Mouse (Mus musculus) stomach, embryonic 16.5 days (tissue): ENCODE measurements at regions not wholly inside any gene's neighbourhood (a gene's known extent, or its start where the extent isn't known, plus 50 kb on each side); places are given as distances from the start of the nearest gene placed in this dataset.

Source experiments
- ATAC-seq: fragments of 200-750 bp; cut with Nextera tagmentation; 2 replicates; pipeline ENCODE4 v1.8.0; 2017; ENCODE audit warnings: moderate number of reproducible peaks, moderate TSS enrichment; ENCODE audit not compliant: insufficient read depth, low FRiP score
- H3K27ac ChIP-seq: fragments of 300-500 bp; sonication (generic); 2 replicates; pipeline ENCODE4 v1.5.1; 2014; ENCODE audit warnings: low read length
- H3K27me3 ChIP-seq: fragments of 300-500 bp; sonication (generic); 2 replicates; pipeline ENCODE4 v1.6.1; 2014; ENCODE audit warnings: low read length, control low read depth, mixed read lengths; ENCODE audit not compliant: control insufficient read depth, insufficient read depth
- H3K36me3 ChIP-seq: fragments of 300-500 bp; sonication (generic); 2 replicates; pipeline ENCODE4 v1.6.1; 2014; ENCODE audit warnings: low read length; ENCODE audit not compliant: control insufficient read depth, insufficient read depth
- H3K4me1 ChIP-seq: fragments of 300-500 bp; sonication (generic); 2 replicates; pipeline ENCODE4 v1.6.1; 2014; ENCODE audit warnings: low read length, control low read depth, mixed read lengths; ENCODE audit not compliant: control insufficient read depth, insufficient read depth
- H3K4me2 ChIP-seq: fragments of 300-500 bp; sonication (generic); 2 replicates; pipeline ENCODE4 v1.6.1; 2014; ENCODE audit warnings: low read depth, low read length, mixed read lengths
- H3K4me3 ChIP-seq: fragments of 300-500 bp; sonication (generic); replicated peaks from 2 replicates; pipeline ENCODE4 v1.5.1; 2014; ENCODE audit warnings: mild to moderate bottlenecking, low read length
- H3K9ac ChIP-seq: fragments of 300-500 bp; sonication (generic); 2 replicates; pipeline ENCODE4 v1.6.1; 2014; ENCODE audit warnings: low read length
- H3K9me3 ChIP-seq: fragments of 300-500 bp; sonication (generic); replicated peaks from 2 replicates; pipeline ENCODE4 v1.6.1; 2016; ENCODE audit warnings: low read length, control low read depth; ENCODE audit not compliant: control insufficient read depth
- WGBS: fragments of 180-500 bp; shearing (Covaris S2); extraction: QIAGEN DNeasy Blood & Tissue Kit; methylation state at CpG from one replicate; pipeline ENCODE4 v1.1.7; 2014; 5-methylcytosine and 5-hydroxymethylcytosine counted together

DNA sequence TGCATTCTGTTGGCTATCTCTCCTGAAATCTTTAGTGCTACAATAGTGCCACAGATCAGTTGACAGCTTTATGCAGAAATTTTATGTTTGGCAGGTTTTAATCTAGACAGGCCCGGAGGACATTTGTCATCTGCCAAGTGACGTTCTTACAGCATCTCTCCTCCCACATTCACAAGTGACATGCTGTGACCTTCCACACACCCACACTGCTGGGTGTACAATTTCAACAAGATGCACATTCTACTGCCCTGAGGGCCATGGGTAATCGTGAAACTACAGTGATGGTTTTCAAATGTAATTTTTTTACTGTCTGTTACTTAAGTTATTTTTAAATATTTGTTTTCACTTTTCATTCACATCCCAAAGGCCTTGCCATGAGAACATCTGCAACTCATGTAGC, 639.2 kb upstream of the Gm11114 start:
- WGBS: 46% methylated on average over 3 of the region's 3 CpGs
- no peak overlapping the region for H3K4me3 ChIP-seq
- no peak overlapping the region for H3K4me2 ChIP-seq
- no peak for ATAC-seq
- H3K9me3 ChIP-seq: no peaks in the 10 kb centered on the region
- H3K36me3 ChIP-seq: no peaks in the 10 kb centered on the region
- no peak overlapping the region for H3K9ac ChIP-seq
- no peaks in the 10 kb centered on the region for H3K27me3 ChIP-seq
- H3K4me1 ChIP-seq: no peaks in the 10 kb centered on the region
- no peak overlapping the region for H3K27ac ChIP-seq

DNA sequence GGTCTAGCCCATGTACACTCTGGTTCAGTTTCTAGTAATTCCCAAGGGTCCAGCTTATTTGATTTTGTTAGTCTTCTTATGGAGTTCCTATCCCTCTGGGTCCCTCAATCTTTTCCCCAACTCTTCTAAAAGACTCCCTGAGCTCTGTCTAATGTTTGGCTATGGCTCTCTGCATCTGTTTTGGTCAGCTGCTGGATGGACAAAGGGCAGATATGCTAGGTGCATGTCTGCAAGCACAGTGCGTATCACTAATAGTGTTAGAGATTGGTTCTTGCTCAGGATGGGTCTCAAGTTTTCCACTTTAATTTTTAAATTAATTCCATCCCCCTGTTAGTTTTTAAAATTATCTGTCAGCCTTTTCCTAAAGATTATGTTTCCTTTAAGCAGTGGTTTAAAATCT, 634.2 kb upstream of the Gm11114 start:
- no peak overlapping the region for H3K4me2 ChIP-seq
- no peak overlapping the region for H3K27ac ChIP-seq
- WGBS: 95% methylated on average over 1 of the region's 1 CpGs
- no peak for ATAC-seq
- no peak overlapping the region for H3K4me3 ChIP-seq
- H3K9ac ChIP-seq: no peak overlapping the region
- no peaks in the 10 kb centered on the region for H3K4me1 ChIP-seq
- no peaks in the 10 kb centered on the region for H3K9me3 ChIP-seq
- no peaks in the 10 kb centered on the region for H3K36me3 ChIP-seq
- no peaks in the 10 kb centered on the region for H3K27me3 ChIP-seq

DNA sequence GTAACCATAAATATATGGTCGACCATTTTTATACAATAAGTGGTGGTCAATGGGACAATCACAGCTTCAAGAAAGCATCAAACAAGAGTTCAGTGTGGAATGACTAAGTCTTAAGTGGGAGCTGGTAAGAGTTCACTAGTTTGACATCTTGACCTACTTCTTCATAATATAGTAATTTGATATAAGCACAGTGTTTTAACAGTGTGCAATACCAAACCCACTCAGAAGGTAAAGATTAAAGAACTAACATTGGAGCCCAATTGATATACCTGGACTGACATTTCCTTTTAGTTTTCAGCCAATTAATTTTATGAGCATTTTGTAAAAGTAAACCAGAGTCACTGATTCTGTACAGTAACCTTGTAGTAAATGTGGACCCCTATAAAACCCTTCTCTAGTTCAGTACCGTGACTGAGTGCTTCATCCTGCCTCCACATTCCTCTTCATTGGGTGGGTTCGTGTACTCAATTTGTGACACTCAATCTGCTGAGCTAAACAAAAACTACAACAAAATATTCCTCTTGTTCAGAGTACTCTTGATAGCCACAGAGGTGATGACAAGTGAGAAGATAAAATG, 593.9 kb upstream of the Gm11114 start:
- Histone ChIP-seq H3K9me3 (no peaks in the 10 kb centered on the region), H3K36me3 (no peaks in the 10 kb centered on the region), H3K4me3 (no peak overlapping the region), H3K4me1 (no peaks in the 10 kb centered on the region), H3K4me2 (no peak overlapping the region), H3K9ac (no peak overlapping the region), H3K27me3 (no peaks in the 10 kb centered on the region), H3K27ac (no peak overlapping the region)
- 61% methylated on average over 3 of the region's 3 CpGs for WGBS
- no peak for ATAC-seq

DNA sequence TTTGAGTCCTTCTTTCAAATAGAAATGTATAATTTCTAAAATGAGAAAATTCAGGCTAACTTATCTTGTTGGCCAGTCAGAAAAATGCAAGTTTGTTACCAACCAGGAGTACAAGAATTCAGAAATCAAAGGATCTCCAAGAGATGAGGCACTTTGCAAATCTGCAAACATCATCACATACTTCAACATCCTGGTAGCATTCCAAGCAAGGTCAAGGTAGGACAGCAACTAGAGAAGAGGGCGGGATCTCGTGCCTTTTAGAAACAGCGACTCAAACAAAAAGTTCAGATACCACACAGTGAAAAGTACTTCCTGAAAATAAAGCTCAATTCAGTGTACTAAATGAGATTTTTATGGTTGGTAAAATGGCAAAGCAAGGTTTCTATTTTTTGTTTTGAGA, 593.2 kb upstream of the Gm11114 start:
- Histone ChIP-seq H3K4me2 (no peak overlapping the region), H3K9ac (no peak overlapping the region), H3K27ac (no peak overlapping the region), H3K9me3 (no peaks in the 10 kb centered on the region), H3K36me3 (no peaks in the 10 kb centered on the region), H3K27me3 (no peaks in the 10 kb centered on the region), H3K4me1 (no peaks in the 10 kb centered on the region), H3K4me3 (no peak overlapping the region)
- 67% methylated on average over 3 of the region's 3 CpGs for WGBS
- no peak for ATAC-seq

DNA sequence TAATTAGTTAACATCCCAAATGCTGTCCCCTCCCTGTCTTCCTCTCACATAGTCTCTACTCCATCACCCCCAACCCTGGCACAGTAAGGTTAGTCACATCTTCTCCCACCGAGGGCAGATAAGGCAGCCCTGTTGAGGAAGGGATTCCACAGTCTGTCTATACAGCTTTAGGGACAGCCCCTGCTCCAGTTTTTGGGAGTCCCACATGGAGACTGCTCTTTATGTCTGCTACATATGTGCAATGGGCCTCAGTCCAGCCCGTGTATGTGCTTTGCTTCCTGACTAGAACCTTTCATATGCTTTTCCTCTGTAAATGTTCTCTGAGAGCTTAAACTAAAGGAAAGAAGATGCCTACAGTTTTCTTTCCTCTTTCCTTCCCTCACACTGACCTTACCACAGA, 592.1 kb upstream of the Gm11114 start:
- no peaks in the 10 kb centered on the region for H3K4me1 ChIP-seq
- 75% methylated on average over 2 of the region's 2 CpGs for WGBS
- H3K9ac ChIP-seq: no peak overlapping the region
- no peak overlapping the region for H3K4me3 ChIP-seq
- no peaks in the 10 kb centered on the region for H3K36me3 ChIP-seq
- H3K27ac ChIP-seq: no peak overlapping the region
- H3K9me3 ChIP-seq: no peaks in the 10 kb centered on the region
- H3K27me3 ChIP-seq: no peaks in the 10 kb centered on the region
- H3K4me2 ChIP-seq: no peak overlapping the region
- ATAC-seq: no peak

DNA sequence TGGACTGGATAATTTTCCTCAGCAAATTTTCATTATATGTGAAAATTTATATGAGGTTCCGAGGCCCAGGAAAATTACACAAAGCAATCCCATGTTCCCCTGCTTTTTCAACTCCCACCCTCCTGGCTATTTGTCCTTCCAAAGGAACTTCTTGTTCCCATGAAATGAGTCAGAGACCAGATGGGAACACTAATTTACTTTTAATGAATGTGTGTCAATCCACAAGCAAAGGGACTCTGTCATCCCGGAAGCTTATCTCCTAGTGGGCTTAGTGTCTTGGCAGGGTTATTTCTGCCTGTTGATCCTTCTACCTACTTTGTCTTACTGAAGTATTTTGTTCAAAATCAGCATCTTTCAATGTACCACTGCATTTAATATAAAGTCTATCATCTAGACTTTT, 573.3 kb upstream of the Gm11114 start:
- no peaks in the 10 kb centered on the region for H3K27me3 ChIP-seq
- H3K9me3 ChIP-seq: no peaks in the 10 kb centered on the region
- 62% methylated on average over 2 of the region's 2 CpGs for WGBS
- no peak overlapping the region for H3K27ac ChIP-seq
- no peaks in the 10 kb centered on the region for H3K4me1 ChIP-seq
- H3K36me3 ChIP-seq: no peaks in the 10 kb centered on the region
- no peak overlapping the region for H3K4me2 ChIP-seq
- ATAC-seq: no peak
- H3K4me3 ChIP-seq: no peak overlapping the region
- H3K9ac ChIP-seq: no peak overlapping the region

DNA sequence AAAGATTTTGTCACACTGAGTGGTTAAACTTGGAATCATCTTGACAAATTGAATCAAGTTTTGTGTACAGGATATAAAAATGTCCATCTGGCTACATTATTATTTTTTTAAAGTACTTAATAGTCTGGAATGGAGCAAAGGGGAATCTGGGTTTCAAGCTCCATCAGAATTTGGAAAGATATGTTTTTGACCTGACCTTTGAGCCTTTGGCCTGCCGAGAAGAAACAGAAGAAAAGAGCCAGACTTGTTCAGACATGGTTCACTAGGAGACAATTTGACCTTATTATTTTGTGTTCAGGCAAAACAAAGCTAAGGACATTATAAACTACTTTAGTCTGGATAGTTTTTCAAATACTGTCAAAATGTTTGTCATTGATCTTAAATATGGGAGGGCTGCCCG, 572.2 kb upstream of the Gm11114 start:
- Histone ChIP-seq H3K27me3 (no peaks in the 10 kb centered on the region), H3K4me2 (no peak overlapping the region), H3K9ac (no peak overlapping the region), H3K4me1 (no peaks in the 10 kb centered on the region), H3K36me3 (no peaks in the 10 kb centered on the region), H3K4me3 (no peak overlapping the region), H3K27ac (no peak overlapping the region), H3K9me3 (no peaks in the 10 kb centered on the region)
- no peak for ATAC-seq
- 41% methylated on average over 2 of the region's 2 CpGs for WGBS

DNA sequence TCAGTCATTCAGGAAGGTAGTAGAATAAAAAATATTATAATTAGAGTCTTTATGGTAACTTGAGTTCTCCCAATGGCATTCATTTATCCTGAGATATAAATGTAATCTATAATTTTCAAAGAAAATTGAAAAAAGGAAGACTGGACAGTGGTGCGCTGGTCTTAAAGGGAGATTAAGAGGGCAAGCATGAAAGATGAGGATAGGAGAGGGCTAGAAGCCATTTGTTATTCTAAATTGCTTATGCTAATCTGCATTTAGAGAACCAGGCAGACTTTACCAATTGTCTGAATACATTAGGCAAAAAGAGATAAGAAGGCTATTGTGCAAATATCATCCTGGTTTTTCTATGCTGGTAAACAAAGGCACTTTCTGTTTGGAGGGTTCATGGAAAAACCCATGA, 558.2 kb upstream of the Gm11114 start:
- 83% methylated on average over 1 of the region's 1 CpGs for WGBS
- ATAC-seq: no peak
- no peaks in the 10 kb centered on the region for H3K27me3 ChIP-seq
- no peak overlapping the region for H3K9ac ChIP-seq
- no peaks in the 10 kb centered on the region for H3K4me1 ChIP-seq
- no peak overlapping the region for H3K4me3 ChIP-seq
- H3K27ac ChIP-seq: no peak overlapping the region
- no peak overlapping the region for H3K4me2 ChIP-seq
- no peaks in the 10 kb centered on the region for H3K36me3 ChIP-seq
- H3K9me3 ChIP-seq: no peaks in the 10 kb centered on the region

DNA sequence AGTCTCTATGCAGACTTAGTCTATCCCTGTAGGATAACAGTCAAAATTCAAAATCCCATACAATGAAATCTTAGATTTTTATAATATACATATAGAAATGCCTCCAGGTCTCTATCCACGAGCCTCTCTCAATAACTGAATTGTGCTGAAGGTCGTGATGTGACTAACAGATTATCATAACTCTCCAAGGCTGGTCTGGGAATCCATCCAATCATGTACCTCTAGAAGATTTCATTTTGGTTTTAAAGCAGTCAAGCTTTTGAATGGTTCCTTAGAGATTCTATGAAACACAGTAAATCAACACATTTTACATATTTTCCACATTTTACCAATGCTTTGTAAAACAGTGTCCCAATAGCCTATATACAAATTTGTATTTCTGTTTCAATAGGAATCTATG, 557.7 kb upstream of the Gm11114 start:
- 71% methylated on average over 2 of the region's 2 CpGs for WGBS

DNA sequence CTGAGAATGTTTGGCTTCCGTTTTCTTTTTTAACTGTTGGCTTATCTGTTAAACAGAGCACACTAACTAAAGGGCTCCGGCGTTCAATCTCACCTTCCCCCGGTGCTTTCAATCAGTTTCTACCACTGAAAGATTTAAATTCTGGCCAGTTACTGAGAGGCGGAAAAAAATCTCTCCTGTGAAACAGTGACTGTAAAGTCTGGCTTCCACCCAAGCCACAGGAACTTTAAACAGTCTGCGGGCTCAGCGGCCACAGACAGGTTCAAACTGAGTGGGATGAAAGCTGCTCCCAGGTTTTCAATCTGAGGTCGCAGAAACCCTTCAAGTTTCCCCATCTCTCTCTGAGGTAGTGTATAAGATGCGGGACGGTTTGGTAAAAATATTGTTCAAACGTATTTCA, 538.2 kb upstream of the Gm11114 start:
- no peak overlapping the region for H3K4me2 ChIP-seq
- no peak overlapping the region for H3K27ac ChIP-seq
- H3K36me3 ChIP-seq: no peaks in the 10 kb centered on the region
- H3K9me3 ChIP-seq: no peaks in the 10 kb centered on the region
- no peak overlapping the region for H3K9ac ChIP-seq
- no peaks in the 10 kb centered on the region for H3K27me3 ChIP-seq
- ATAC-seq: no peak
- H3K4me1 ChIP-seq: no peaks in the 10 kb centered on the region
- H3K4me3 ChIP-seq: no peak overlapping the region
- WGBS: 45% methylated on average over 11 of the region's 11 CpGs

More for the DNA sequence above, 557.7 kb upstream of the Gm11114 start:
- Histone ChIP-seq H3K4me1 (no peaks in the 10 kb centered on the region), H3K9me3 (no peaks in the 10 kb centered on the region), H3K27ac (no peak overlapping the region), H3K4me2 (no peak overlapping the region), H3K9ac (no peak overlapping the region), H3K27me3 (no peaks in the 10 kb centered on the region), H3K4me3 (no peak overlapping the region), H3K36me3 (no peaks in the 10 kb centered on the region)
- no peak for ATAC-seq
